Mouse (Mus musculus) gastrocnemius, adult 2 months (tissue): Measurements from ENCODE around the gene Ptpro. TPM values are rescaled to one million over a fixed set of nuclear protein-coding genes. Genes with fewer than 3 reads are reported as not detected.

Experiments
- DNase-seq: peaks from one replicate; pipeline ENCODE4 v3.0.0; 2022
- H3K27ac ChIP-seq: fragments of 200-600 bp; 2 replicates; pipeline ENCODE4 v1.8.1; 2022; ENCODE audit warnings: mild to moderate bottlenecking
- H3K4me3 ChIP-seq: fragments of 200-600 bp; 2 replicates; pipeline ENCODE4 v1.8.1; 2022; ENCODE audit warnings: mild to moderate bottlenecking, moderate library complexity
- CTCF ChIP-seq: fragments of 200-600 bp; IDR thresholded peaks from 2 replicates; pipeline ENCODE4 v1.8.1; 2022; ENCODE audit warnings: antibody characterized with exemption, mild to moderate bottlenecking, moderate library complexity
- intact Hi-C: fragments of 180-260 bp; cut with DNase I; formaldehyde crosslinking; loops from one replicate; pipeline ENCODE4 v1.15.1; 2025
- total RNA-seq, 2 experiments: library from RNA; stranded (reverse); gene quantifications; 2 replicates each; pipeline ENCODE4 v1.2.3; 2021

Gene Ptpro
- total RNA-seq, 2 experiments from 2014 or later: 0.26 to 0.73 TPM

GRCm38 (mm10) chr6:137316358-137316757 is 64.2 kb downstream of the Ptpro start:
- Histone ChIP-seq H3K4me3 (no peak overlapping the region), H3K27ac (no peak overlapping the region)
- no peak for TF ChIP-seq CTCF
- DNase-seq: no peak
- intact Hi-C loops: no loop called here

GRCm38 (mm10) chr6:137317509-137317908 is 65.4 kb downstream of the Ptpro start:
- H3K27ac ChIP-seq: no peak overlapping the region
- no peak for DNase-seq
- no peak overlapping the region for H3K4me3 ChIP-seq
- intact Hi-C loops: no loop called here
- TF ChIP-seq CTCF: no peak

GRCm38 (mm10) chr6:137318242-137318861 is 66.2 kb downstream of the Ptpro start:
- intact Hi-C loops: no loop called here
- Histone ChIP-seq H3K27ac (no peak overlapping the region), H3K4me3 (no peak overlapping the region)
- TF ChIP-seq CTCF: no peak
- no peak for DNase-seq

GRCm38 (mm10) chr6:137319658-137320057 is 67.5 kb downstream of the Ptpro start:
- Histone ChIP-seq H3K4me3 (no peak overlapping the region), H3K27ac (no peak overlapping the region)
- intact Hi-C loops: no loop called here
- DNase-seq: no peak
- TF ChIP-seq CTCF: no peak

- intact Hi-C loops: no loop called here
- Histone ChIP-seq H3K27ac (no peak overlapping the region), H3K4me3 (no peak overlapping the region)
- no peak for DNase-seq
- TF ChIP-seq CTCF: no peak
These were observed 75.6 kb downstream of the Ptpro start for GRCm38 (mm10) chr6:137327718-137328117.

GRCm38 (mm10) chr6:137328228-137328627 is 76.1 kb downstream of the Ptpro start:
- no peak for TF ChIP-seq CTCF
- intact Hi-C loops: no loop called here
- H3K4me3 ChIP-seq: no peak overlapping the region
- H3K27ac ChIP-seq: no peak overlapping the region
- DNase-seq: no peak

GRCm38 (mm10) chr6:137330782-137331181 is 78.7 kb downstream of the Ptpro start:
- DNase-seq: no peak
- TF ChIP-seq CTCF: no peak
- H3K4me3 ChIP-seq: no peak overlapping the region
- intact Hi-C loops: no loop called here
- no peak overlapping the region for H3K27ac ChIP-seq

- no peak for DNase-seq
- no peak for TF ChIP-seq CTCF
- no peak overlapping the region for H3K27ac ChIP-seq
- intact Hi-C loops: no loop called here
- H3K4me3 ChIP-seq: no peak overlapping the region
These were observed 79.7 kb downstream of the Ptpro start for GRCm38 (mm10) chr6:137331826-137332225.

- intact Hi-C loops: no loop called here
- no peak overlapping the region for H3K4me3 ChIP-seq
- H3K27ac ChIP-seq: no peak overlapping the region
- no peak for TF ChIP-seq CTCF
- no peak for DNase-seq
These were observed 87.0 kb downstream of the Ptpro start for GRCm38 (mm10) chr6:137339071-137339470.

GRCm38 (mm10) chr6:137343688-137344441 is 91.7 kb downstream of the Ptpro start:
- TF ChIP-seq CTCF: no peak
- intact Hi-C loops: no loop called here

GRCm38 (mm10) chr6:137360166-137360565 is 108.0 kb downstream of the Ptpro start:
- intact Hi-C loops: no loop called here

More at GRCm38 (mm10) chr6:137343688-137344441, 91.7 kb downstream of the Ptpro start:
- DNase-seq: no peak
- no peak overlapping the region for H3K27ac ChIP-seq
- H3K4me3 ChIP-seq: no peak overlapping the region

GRCm38 (mm10) chr6:137362216-137362615 is 110.1 kb downstream of the Ptpro start:
- Histone ChIP-seq H3K4me3 (no peak overlapping the region), H3K27ac (no peak overlapping the region)
- no peak for TF ChIP-seq CTCF
- DNase-seq: no peak
- intact Hi-C loops: no loop called here

More at GRCm38 (mm10) chr6:137360166-137360565, 108.0 kb downstream of the Ptpro start:
- no peak overlapping the region for H3K4me3 ChIP-seq
- H3K27ac ChIP-seq: no peak overlapping the region
- DNase-seq: no peak
- no peak for TF ChIP-seq CTCF

- DNase-seq: peak; percentile 27
- intact Hi-C loops: no loop called here
- Histone ChIP-seq H3K4me3 (no peak overlapping the region), H3K27ac (no peak overlapping the region)
- TF ChIP-seq CTCF: no peak
These were observed 112.6 kb downstream of the Ptpro start for GRCm38 (mm10) chr6:137364681-137365080.

- intact Hi-C loops: no loop called here
- Histone ChIP-seq H3K4me3 (no peak overlapping the region), H3K27ac (no peak overlapping the region)
- peak; percentile 2; the same call in 1 of the 2 replicates for TF ChIP-seq CTCF
- no peak for DNase-seq
These were observed 113.5 kb downstream of the Ptpro start for GRCm38 (mm10) chr6:137365637-137366036.
